Comparison of ENCODE assay signal across 8 mouse cellular contexts in the genomic region with DNA sequence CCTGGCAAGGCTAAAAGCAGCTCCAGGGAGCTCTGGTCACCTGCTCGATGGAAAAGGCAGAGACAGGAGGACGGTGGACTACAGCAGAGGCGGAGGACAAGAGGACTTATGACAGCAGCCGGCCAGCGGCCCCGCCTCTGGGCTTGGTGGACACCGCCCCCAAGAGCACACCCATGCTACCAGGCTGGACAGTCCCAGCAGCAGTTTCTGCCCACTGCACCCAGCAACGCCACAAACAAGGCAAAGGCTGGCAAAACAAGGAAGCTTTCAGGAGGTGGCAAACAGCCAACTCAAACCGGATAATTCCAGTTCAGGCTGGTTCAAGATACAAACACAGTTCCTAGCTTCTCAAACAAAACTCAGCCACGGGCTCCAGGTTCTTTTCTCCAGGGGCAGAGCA. TPM values are rescaled to one million over a fixed set of nuclear protein-coding genes. Genes with fewer than 3 reads are reported as not detected.
DNase-seq lines count a peak whose midpoint lies in the region; ATAC-seq and TF ChIP-seq lines count a peak whose summit lies in the region.

No protein-coding gene starts in this region.

- H3K27ac ChIP-seq in embryonic facial prominence, embryonic 11.5 days (replicated peaks; ENCODE audit: low read depth, low read length) = no peak overlapping the region
- H3K27ac ChIP-seq in midbrain, postnatal 0 days (ENCODE audit: low read depth, low read length) = peak overlapping the region; percentile 81

- H3K4me1 ChIP-seq in embryonic facial prominence, embryonic 11.5 days (ENCODE audit: control insufficient read depth, insufficient read depth, low read length) = no peaks in the 10 kb centered on the region
- 0 out of 2 replicates have a peak, but pooled peaks cover 1% of the 10 kb centered on the region for H3K4me1 ChIP-seq in midbrain, postnatal 0 days (ENCODE audit: insufficient read depth, low read length)

- intact Hi-C loops in left cerebral cortex, postnatal 4 days (cut with DNase I) = no loop called here

- no peaks in the 10 kb centered on the region for H3K9me3 ChIP-seq in embryonic facial prominence, embryonic 11.5 days (replicated peaks; ENCODE audit: control insufficient read depth, low read length)
- H3K9me3 ChIP-seq in midbrain, postnatal 0 days (ENCODE audit: low read length) = no peaks in the 10 kb centered on the region

- no peaks in the 10 kb centered on the region for H3K36me3 ChIP-seq in embryonic facial prominence, embryonic 11.5 days (replicated peaks; ENCODE audit: control insufficient read depth, insufficient read depth, low read depth, low read length)
- H3K36me3 ChIP-seq in midbrain, postnatal 0 days (ENCODE audit: insufficient read depth, low read length) = no peaks in the 10 kb centered on the region

- H3K27me3 ChIP-seq in embryonic facial prominence, embryonic 11.5 days (ENCODE audit: control insufficient read depth, insufficient read depth, low read length) = no peaks in the 10 kb centered on the region
- H3K27me3 ChIP-seq in midbrain, postnatal 0 days (ENCODE audit: insufficient read depth, low read length) = no peaks in the 10 kb centered on the region

- no peak for TF ChIP-seq CTCF in midbrain, postnatal 0 days (IDR thresholded peaks at IDR 0.05)

- 81% methylated on average over 10 of the region's 10 CpGs for WGBS in embryonic facial prominence, embryonic 11.5 days
- 50% methylated on average over 10 of the region's 10 CpGs for WGBS in midbrain, postnatal 0 days

- peak; percentile 26 for DNase-seq in embryo, embryonic 11 days
- DNase-seq in embryo, embryonic 10.5 days (ENCODE audit: low spot score) = no peak
- DNase-seq in embryonic facial prominence, embryonic 11.5 days (ENCODE audit: low spot score) = peak; percentile 25
- peak; percentile 99 for DNase-seq in heart, adult 11 months
- peak; percentile 95 for DNase-seq in kidney, adult 18-20 months
- peak; percentile 81 for DNase-seq in left cerebral cortex, postnatal 4 days
- DNase-seq in midbrain, postnatal 0 days (ENCODE audit: low spot score) = peak; percentile 92
- DNase-seq in spleen, postnatal 36 days (ENCODE audit: low spot score in 2 of 2) = peak; percentile 27 to 46

- no peak overlapping the region for H3K4me3 ChIP-seq in embryonic facial prominence, embryonic 11.5 days (ENCODE audit: low read depth, low read length)
- no peak overlapping the region for H3K4me3 ChIP-seq in midbrain, postnatal 0 days (ENCODE audit: low read depth, low read length)

- H3K9ac ChIP-seq in embryonic facial prominence, embryonic 11.5 days (replicated peaks; ENCODE audit: low read length) = no peak overlapping the region
- no peak overlapping the region; the same call in 1 of the 2 replicates for H3K9ac ChIP-seq in midbrain, postnatal 0 days (replicated peaks; ENCODE audit: low read length, poor library complexity, severe bottlenecking)

- H3K4me2 ChIP-seq in embryonic facial prominence, embryonic 11.5 days (ENCODE audit: low read depth, low read length) = no peak overlapping the region
- H3K4me2 ChIP-seq in midbrain, postnatal 0 days (ENCODE audit: low read depth, low read length, poor library complexity, severe bottlenecking) = 0 out of 2 replicates have a peak overlapping the region, but pooled peaks have one; percentile 15

- no peak for ATAC-seq in embryonic facial prominence, embryonic 11.5 days (replicated peaks; ENCODE audit: insufficient number of reproducible peaks, low FRiP score, low TSS enrichment, low read depth)
- ATAC-seq in midbrain, postnatal 0 days (ENCODE audit: low FRiP score) = peak; percentile 84

RNA-seq across cellular contexts. Expression of a gene that starts 32.0 kb away (rescaled TPM):
- 11.0 and 13.7 TPM in 2 replicates for polyA plus RNA-seq in embryonic facial prominence, embryonic 11.5 days (2014; fragmentation: Nextera tagmentation; extraction: Ambion mirVana)
- total RNA-seq in left cerebral cortex, postnatal 4 days (2021) = 10 to 100 TPM; 80.6 to 86.1 TPM
- 20.0 and 23.2 TPM in 2 replicates for total RNA-seq in midbrain, postnatal 0 days (2014; rRNA removed)
- polyA plus RNA-seq in midbrain, postnatal 0 days (2015; fragmentation: Nextera tagmentation; extraction: Ambion mirVana) = 8.6 and 13.6 TPM in 2 replicates
